Mouse (Mus musculus) liver, embryonic 14.5 days (tissue): Measurements from ENCODE around the gene Gm10097. TPM values are rescaled to one million over a fixed set of nuclear protein-coding genes. Genes with fewer than 3 reads are reported as not detected.

Experiments used
- ATAC-seq: fragments of 200-750 bp; cut with Nextera tagmentation; 2 replicates; pipeline ENCODE4 v1.8.0; 2017; ENCODE audit warnings: moderate number of reproducible peaks, mild to moderate bottlenecking, moderate library complexity; ENCODE audit not compliant: insufficient read depth
- DNase-seq, 3 experiments: peaks; one replicate each; pipeline ENCODE4 v3.0.0-alpha.2; 2012 to 2013; ENCODE audit warnings: low read depth in 3 of 3, low spot score in 3 of 3
- H3K27ac ChIP-seq: fragments of 300-500 bp; sonication (generic); 2 replicates; pipeline ENCODE4 v1.5.1; 2014; ENCODE audit warnings: moderate library complexity, mild to moderate bottlenecking, control low read depth, inconsistent platforms
- H3K27me3 ChIP-seq: fragments of 300-500 bp; sonication (generic); 2 replicates; pipeline ENCODE4 v1.6.1; 2014; ENCODE audit warnings: mild to moderate bottlenecking, low read length, moderate library complexity; ENCODE audit not compliant: control insufficient read depth, insufficient read depth
- H3K36me3 ChIP-seq: fragments of 300-500 bp; sonication (generic); replicated peaks from 2 replicates; pipeline ENCODE4 v1.6.1; 2014; ENCODE audit warnings: low read depth; ENCODE audit not compliant: control insufficient read depth, insufficient read depth
- H3K4me1 ChIP-seq, 2 experiments: fragments of 200-500 bp in 1 of 2; fragments of 300-500 bp in 1 of 2; sonication (generic) in 1 of 2; replicated peaks; 2 replicates each; pipeline ENCODE4 v1.6.1; 2012 to 2014; ENCODE audit warnings: antibody characterized with exemption in 1 of 2, inconsistent platforms in 1 of 2, low read length in 1 of 2; ENCODE audit not compliant: control insufficient read depth in 2 of 2, insufficient read depth in 2 of 2
- H3K4me2 ChIP-seq: fragments of 300-500 bp; sonication (generic); 2 replicates; pipeline ENCODE4 v1.6.1; 2014; ENCODE audit warnings: low read depth, mild to moderate bottlenecking, control low read depth, moderate library complexity
- H3K4me3 ChIP-seq, 2 experiments: fragments of 200-500 bp in 1 of 2; fragments of 300-500 bp in 1 of 2; sonication (generic) in 1 of 2; 2 replicates each; pipeline ENCODE4 v1.5.1; 2012 to 2014; ENCODE audit warnings: low read depth in 2 of 2, low read length in 2 of 2, mild to moderate bottlenecking in 2 of 2, control low read depth in 1 of 2, inconsistent platforms in 1 of 2, moderate library complexity in 1 of 2; ENCODE audit not compliant: insufficient read depth in 1 of 2
- H3K9ac ChIP-seq: fragments of 300-500 bp; sonication (generic); replicated peaks from 2 replicates; pipeline ENCODE4 v1.6.1; 2014; ENCODE audit warnings: mild to moderate bottlenecking, control low read depth, moderate library complexity
- H3K9me3 ChIP-seq: fragments of 300-500 bp; sonication (generic); 2 replicates; pipeline ENCODE4 v1.6.1; 2016; ENCODE audit warnings: low read length, mixed read lengths; ENCODE audit not compliant: control insufficient read depth
- CTCF ChIP-seq: IDR thresholded peaks from 2 replicates; pipeline ENCODE4 v1.5.1; 2016; ENCODE audit warnings: antibody characterized with exemption, low read depth, control low read depth
- EP300 ChIP-seq: IDR thresholded peaks from 2 replicates; pipeline ENCODE4 v1.6.1; 2016; ENCODE audit warnings: antibody characterized with exemption, low read depth
- WGBS: fragments of 180-500 bp; shearing (Covaris S2); extraction: QIAGEN DNeasy Blood & Tissue Kit; methylation state at CpG from one replicate; pipeline ENCODE4 v1.1.7; 2014; ENCODE audit not compliant: insufficient replicate concordance; 5-methylcytosine and 5-hydroxymethylcytosine counted together
- polyA plus RNA-seq, 2 experiments: library from polyadenylated mRNA; depleted of rRNA in 1 of 2; stranded (reverse) in 1 of 2; unstranded in 1 of 2; fragments of >200 nt; fragmentation: Nextera tagmentation in 1 of 2; extraction: Ambion mirVana in 1 of 2; gene quantifications; 2 replicates each; pipeline versions ENCODE4 v1.2.1 to v1.2.3; 2012 to 2014

Gm10097 gene
- polyA plus RNA-seq (2012; rRNA removed) (not detected in 2 replicates), polyA plus RNA-seq (2014; fragmentation: Nextera tagmentation; extraction: Ambion mirVana) (0.05 and 0.06 TPM in 2 replicates)

DNA sequence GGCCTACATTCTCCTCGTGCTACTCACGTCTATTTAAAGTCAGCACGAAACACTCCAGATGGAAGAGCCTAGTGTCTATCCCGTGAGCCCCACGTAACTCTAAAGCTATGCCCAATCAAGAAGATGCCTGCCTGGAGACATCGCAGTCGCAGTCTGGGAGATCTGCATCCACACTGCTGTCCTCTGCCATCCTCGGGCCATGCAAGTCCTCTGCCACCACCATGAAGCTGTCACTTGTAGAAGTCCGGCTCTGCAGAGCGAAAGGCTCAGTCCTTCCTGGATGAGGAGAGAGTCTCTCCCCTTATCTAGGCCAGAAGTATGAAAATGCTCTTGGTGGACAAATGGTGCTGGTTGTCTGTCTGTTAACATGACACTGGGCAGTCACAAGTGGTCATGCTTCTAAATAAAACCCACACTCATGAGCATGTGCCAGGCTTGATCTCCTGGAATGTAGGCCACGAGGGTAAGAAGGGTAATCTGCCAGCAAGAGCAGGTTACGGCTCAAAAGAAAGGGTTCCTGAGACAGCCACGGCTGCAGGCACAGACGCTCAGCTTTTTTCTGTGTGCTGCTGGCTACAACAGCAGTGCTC lies at the start of gene Gm10097:
Gene Gm10097 (plus strand): TSS at position 517 of the 590 bp plus-strand sequence.
- Histone ChIP-seq H3K36me3 (no peaks in the 10 kb centered on the region), H3K4me2 (no peak within 1 kb of the TSS), H3K9me3 (no peaks in the 10 kb centered on the region), H3K4me3 (no peak within 1 kb of the TSS), H3K9ac (no peak within 1 kb of the TSS), H3K27ac (no peak within 1 kb of the TSS), H3K4me1 (no peaks in the 10 kb centered on the region), H3K27me3 (no peaks in the 10 kb centered on the region)
- ATAC-seq (no peak), DNase-seq (no peak)
- TF ChIP-seq EP300 = no peak
- TF ChIP-seq CTCF = no peak
- WGBS = 72% methylated on average over 14 of the region's 14 CpGs

DNA sequence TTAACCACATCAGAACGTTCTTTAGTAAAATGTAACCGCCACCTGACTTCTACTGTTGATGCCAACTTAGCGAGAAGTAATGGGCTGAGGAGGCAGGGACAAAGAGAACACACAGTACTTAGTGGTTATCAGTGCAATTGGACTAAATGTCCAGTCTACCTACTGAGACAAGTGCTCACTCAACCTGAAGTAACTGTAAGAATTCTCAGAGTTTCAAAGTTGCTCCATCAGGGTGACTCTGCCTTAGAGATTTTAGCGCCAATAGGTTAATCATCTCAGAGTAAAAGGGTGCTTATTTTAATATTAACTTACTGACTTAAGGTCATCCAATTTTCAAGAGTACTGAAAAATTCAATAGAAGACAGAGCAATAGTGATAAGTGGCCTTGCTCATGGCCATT lies 43.1 kb upstream of the Gm10097 start:
- Histone ChIP-seq H3K4me3 (no peak overlapping the region), H3K27me3 (no peaks in the 10 kb centered on the region), H3K36me3 (no peaks in the 10 kb centered on the region), H3K9ac (no peak overlapping the region), H3K4me2 (no peak overlapping the region), H3K4me1 (no peaks in the 10 kb centered on the region), H3K9me3 (no peaks in the 10 kb centered on the region), H3K27ac (no peak overlapping the region)
- WGBS = 73% methylated on average over 4 of the region's 4 CpGs
- no peak for DNase-seq
- no peak for TF ChIP-seq CTCF
- TF ChIP-seq EP300 = no peak
- no peak for ATAC-seq

DNA sequence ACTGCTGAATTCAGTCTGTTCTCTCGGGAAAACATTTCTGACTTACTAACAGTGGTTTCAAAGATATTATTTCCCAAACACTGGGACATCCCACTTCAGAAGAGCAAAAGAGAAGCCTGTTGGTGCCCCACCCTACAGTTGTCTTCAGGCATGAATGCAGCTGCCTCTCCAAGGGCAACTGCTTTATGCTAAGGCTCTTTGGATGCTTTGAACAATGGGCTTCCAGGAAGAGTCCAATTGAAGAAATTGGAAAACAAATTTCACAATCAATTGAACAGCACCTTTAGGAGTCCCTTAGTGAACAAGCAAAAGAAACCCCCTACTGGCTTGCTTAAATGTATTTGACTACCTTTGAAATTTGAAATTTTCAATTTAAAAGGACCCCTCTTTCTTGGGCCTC lies 41.8 kb upstream of the Gm10097 start:
- no peak for DNase-seq
- Histone ChIP-seq H3K27me3 (no peaks in the 10 kb centered on the region), H3K4me3 (no peak overlapping the region), H3K9me3 (no peaks in the 10 kb centered on the region), H3K4me2 (no peak overlapping the region), H3K9ac (no peak overlapping the region), H3K27ac (no peak overlapping the region), H3K36me3 (no peaks in the 10 kb centered on the region), H3K4me1 (no peaks in the 10 kb centered on the region)
- no peak for ATAC-seq
- WGBS = 68% methylated on average over 1 of the region's 1 CpGs
- TF ChIP-seq EP300 (no peak), CTCF (no peak)

DNA sequence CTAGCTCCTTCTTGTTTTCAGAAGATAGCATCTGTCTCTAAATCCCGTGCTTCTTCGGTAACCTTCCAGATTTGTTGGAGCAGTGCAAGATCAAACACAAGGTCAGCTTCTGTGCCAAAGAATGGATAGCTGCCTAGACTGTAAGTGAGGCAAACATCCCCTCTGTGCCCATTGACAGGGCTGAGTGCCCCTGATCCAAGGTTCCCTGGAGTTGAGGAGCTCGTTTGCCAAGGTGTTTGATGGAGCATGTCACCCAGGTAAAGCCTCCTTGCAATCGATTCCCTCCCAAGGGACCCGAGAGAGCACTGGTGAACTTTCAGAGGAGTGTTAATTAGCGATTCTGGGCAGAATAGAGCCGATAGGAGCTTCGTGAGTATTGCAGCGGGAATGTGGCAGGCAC lies 40.7 kb upstream of the Gm10097 start:
- no peaks in the 10 kb centered on the region for H3K4me1 ChIP-seq
- no peak overlapping the region for H3K27ac ChIP-seq
- ATAC-seq (no peak), DNase-seq (no peak)
- H3K27me3 ChIP-seq = no peaks in the 10 kb centered on the region
- no peak overlapping the region for H3K9ac ChIP-seq
- no peaks in the 10 kb centered on the region for H3K9me3 ChIP-seq
- WGBS = 59% methylated on average over 9 of the region's 9 CpGs
- no peak overlapping the region for H3K4me2 ChIP-seq
- no peaks in the 10 kb centered on the region for H3K36me3 ChIP-seq
- TF ChIP-seq EP300 (no peak), CTCF (no peak)
- H3K4me3 ChIP-seq = no peak overlapping the region

DNA sequence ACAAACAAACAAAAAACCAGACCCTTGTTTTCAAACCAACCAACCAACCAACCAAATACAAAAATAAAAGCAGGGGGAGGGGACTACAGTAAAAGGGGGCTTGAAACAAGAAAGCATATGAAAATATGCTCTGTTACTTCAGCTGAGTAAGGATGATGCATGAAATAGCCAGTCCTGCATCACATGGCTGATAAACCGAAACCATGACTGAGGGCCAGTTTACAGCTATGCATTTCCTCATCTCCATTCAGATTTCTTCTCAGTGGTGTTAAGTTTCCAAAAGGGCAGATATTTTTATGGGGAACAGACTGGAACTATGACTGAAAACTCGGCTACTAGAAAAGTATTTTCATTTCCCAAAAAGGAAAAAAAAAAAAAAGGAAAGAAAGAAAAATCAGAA lies 39.8 kb upstream of the Gm10097 start:
- Histone ChIP-seq H3K36me3 (no peaks in the 10 kb centered on the region), H3K9me3 (no peaks in the 10 kb centered on the region), H3K9ac (no peak overlapping the region), H3K27ac (no peak overlapping the region), H3K4me1 (no peaks in the 10 kb centered on the region), H3K27me3 (no peaks in the 10 kb centered on the region), H3K4me2 (no peak overlapping the region), H3K4me3 (no peak overlapping the region)
- ATAC-seq = no peak
- WGBS = 63% methylated on average over 2 of the region's 2 CpGs
- DNase-seq = no peak
- TF ChIP-seq EP300 = no peak
- no peak for TF ChIP-seq CTCF
